Mouse (Mus musculus): ENCODE data around the gene Kxd1. TPM values are rescaled to one million over a fixed set of nuclear protein-coding genes. Genes with fewer than 3 reads are reported as not detected.

Kxd1 gene
- total and polyA plus RNA-seq, 2 experiments from 2014 or later = 36.3 to 53.1 TPM

- no peaks in the 10 kb centered on the region for H3K27me3 ChIP-seq (ENCODE audit: insufficient read depth, low read length)
- no peak overlapping the region for H3K9ac ChIP-seq (replicated peaks; ENCODE audit: low read length, poor library complexity, severe bottlenecking)
- ATAC-seq (ENCODE audit: low FRiP score) = no peak
- no peak overlapping the region for H3K27ac ChIP-seq (ENCODE audit: low read depth, low read length)
- H3K4me1 ChIP-seq (ENCODE audit: insufficient read depth, low read length) = peaks cover 3% of the 10 kb centered on the region; the same call in 1 of the 2 replicates
- 77% methylated on average over 5 of the region's 5 CpGs for WGBS
- TF ChIP-seq CTCF (IDR thresholded peaks at IDR 0.05) = no peak
- no peak overlapping the region for H3K4me3 ChIP-seq (ENCODE audit: low read depth, low read length)
- DNase-seq (ENCODE audit: low spot score) = no peak
- H3K9me3 ChIP-seq (ENCODE audit: low read length) = no peaks in the 10 kb centered on the region
- peaks cover 32% of the 10 kb centered on the region for H3K36me3 ChIP-seq (ENCODE audit: insufficient read depth, low read length)
- H3K4me2 ChIP-seq (ENCODE audit: low read depth, low read length, poor library complexity, severe bottlenecking) = no peak overlapping the region
These were observed 1.5 kb upstream of the Kxd1 start for GRCm38 (mm10) chr8:70529299-70529698.

DNA sequence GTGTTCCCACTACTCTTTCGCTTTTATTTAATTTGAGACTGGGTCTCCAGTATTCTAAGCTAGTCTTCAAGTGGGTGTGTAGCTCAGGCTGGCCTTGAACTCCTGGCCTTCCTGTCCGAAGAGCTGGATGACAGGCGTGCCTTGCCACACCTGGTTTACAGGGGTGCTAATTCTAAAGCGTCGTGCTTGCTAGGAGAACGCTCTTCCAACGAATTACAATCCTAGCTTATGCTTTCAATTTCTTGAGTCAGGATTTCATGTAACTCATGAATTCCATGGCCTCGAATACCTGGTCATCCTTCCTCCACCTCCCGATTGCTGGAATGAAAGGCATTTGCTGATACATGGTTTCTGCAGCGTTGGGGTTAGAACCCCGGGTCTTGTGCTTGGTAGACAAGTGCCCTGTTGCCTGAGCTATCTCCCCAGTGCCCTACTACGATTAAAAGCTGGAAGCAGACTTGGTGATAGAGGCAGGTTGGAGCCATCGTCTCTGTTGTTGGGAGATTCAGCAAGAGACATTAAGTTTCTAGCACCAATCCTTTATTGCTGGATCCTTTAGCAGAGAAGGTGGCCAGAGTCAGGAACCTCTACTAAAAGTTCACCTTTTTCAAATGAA, 534 bp upstream of the Kxd1 start:
- Histone ChIP-seq H3K36me3 (ENCODE audit: insufficient read depth, low read length) (peaks cover 26% of the 10 kb centered on the region), H3K9me3 (ENCODE audit: low read length) (no peaks in the 10 kb centered on the region), H3K27me3 (ENCODE audit: insufficient read depth, low read length) (no peaks in the 10 kb centered on the region), H3K4me1 (ENCODE audit: insufficient read depth, low read length) (peaks cover 6% of the 10 kb centered on the region; the same call in 1 of the 2 replicates), H3K9ac (replicated peaks; ENCODE audit: low read length, poor library complexity, severe bottlenecking) (peak overlapping the region; percentile 71), H3K4me3 (ENCODE audit: low read depth, low read length) (peak overlapping the region; percentile 70), H3K4me2 (ENCODE audit: low read depth, low read length, poor library complexity, severe bottlenecking) (peak overlapping the region; percentile 82), H3K27ac (ENCODE audit: low read depth, low read length) (peak overlapping the region; percentile 75)
- TF ChIP-seq CTCF (IDR thresholded peaks at IDR 0.05) = no peak
- 35% methylated on average over 13 of the region's 13 CpGs for WGBS
- DNase-seq (ENCODE audit: low spot score) = no peak
- no peak for ATAC-seq (ENCODE audit: low FRiP score)

DNA sequence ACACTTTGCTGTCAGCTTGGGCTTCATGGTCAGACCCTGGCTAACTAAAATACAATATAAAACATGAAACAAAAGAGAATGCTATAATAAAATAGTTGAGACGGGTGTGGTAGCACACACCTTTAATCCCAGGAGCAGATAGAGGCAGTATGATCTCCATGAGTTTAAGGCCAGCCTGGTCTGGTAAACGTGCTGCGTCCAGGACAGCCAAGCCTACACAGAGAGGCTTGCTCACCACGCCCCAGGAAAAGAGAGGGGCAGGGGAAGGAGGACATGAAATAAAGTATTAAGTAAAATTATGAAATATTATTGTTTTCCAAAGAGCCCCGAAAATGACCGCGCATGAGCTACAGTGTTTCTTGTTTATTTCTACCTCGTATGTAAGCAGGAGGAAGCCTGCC, 645 bp downstream of the Kxd1 start:
- no peak for TF ChIP-seq CTCF (IDR thresholded peaks at IDR 0.05)

GRCm38 (mm10) chr8:70522592-70523403, 5.0 kb downstream of the Kxd1 start:
- TF ChIP-seq CTCF (IDR thresholded peaks at IDR 0.05) = peak; percentile 85
- ATAC-seq (ENCODE audit: low FRiP score) = peak; percentile 85
- DNase-seq (ENCODE audit: low spot score) = peak; percentile 99
- peaks cover 14% of the 10 kb centered on the region for H3K36me3 ChIP-seq (ENCODE audit: insufficient read depth, low read length)
- H3K27ac ChIP-seq (ENCODE audit: low read depth, low read length) = peak overlapping the region; percentile 87
- no peaks in the 10 kb centered on the region for H3K9me3 ChIP-seq (ENCODE audit: low read length)
- H3K4me1 ChIP-seq (ENCODE audit: insufficient read depth, low read length) = 0 out of 2 replicates have a peak, but pooled peaks cover 3% of the 10 kb centered on the region
- H3K4me3 ChIP-seq (ENCODE audit: low read depth, low read length) = peak overlapping the region; percentile 73
- under 1% methylated on average over 50 of the region's 51 CpGs for WGBS
- H3K27me3 ChIP-seq (ENCODE audit: insufficient read depth, low read length) = no peaks in the 10 kb centered on the region
- peak overlapping the region; percentile 77 for H3K4me2 ChIP-seq (ENCODE audit: low read depth, low read length, poor library complexity, severe bottlenecking)
- peak overlapping the region; percentile 83 for H3K9ac ChIP-seq (replicated peaks; ENCODE audit: low read length, poor library complexity, severe bottlenecking)

More for the DNA sequence above, 645 bp downstream of the Kxd1 start:
- peak overlapping the region; percentile 70 for H3K4me3 ChIP-seq (ENCODE audit: low read depth, low read length)
- WGBS = under 1% methylated on average over 8 of the region's 8 CpGs
- no peaks in the 10 kb centered on the region for H3K27me3 ChIP-seq (ENCODE audit: insufficient read depth, low read length)
- peak overlapping the region; percentile 82 for H3K4me2 ChIP-seq (ENCODE audit: low read depth, low read length, poor library complexity, severe bottlenecking)
- H3K9ac ChIP-seq (replicated peaks; ENCODE audit: low read length, poor library complexity, severe bottlenecking) = peak overlapping the region; percentile 71
- peaks cover 6% of the 10 kb centered on the region; the same call in 1 of the 2 replicates for H3K4me1 ChIP-seq (ENCODE audit: insufficient read depth, low read length)
- H3K36me3 ChIP-seq (ENCODE audit: insufficient read depth, low read length) = peaks cover 18% of the 10 kb centered on the region
- H3K27ac ChIP-seq (ENCODE audit: low read depth, low read length) = peak overlapping the region; percentile 75
- no peaks in the 10 kb centered on the region for H3K9me3 ChIP-seq (ENCODE audit: low read length)
- no peak for ATAC-seq (ENCODE audit: low FRiP score)
- no peak for DNase-seq (ENCODE audit: low spot score)

DNA sequence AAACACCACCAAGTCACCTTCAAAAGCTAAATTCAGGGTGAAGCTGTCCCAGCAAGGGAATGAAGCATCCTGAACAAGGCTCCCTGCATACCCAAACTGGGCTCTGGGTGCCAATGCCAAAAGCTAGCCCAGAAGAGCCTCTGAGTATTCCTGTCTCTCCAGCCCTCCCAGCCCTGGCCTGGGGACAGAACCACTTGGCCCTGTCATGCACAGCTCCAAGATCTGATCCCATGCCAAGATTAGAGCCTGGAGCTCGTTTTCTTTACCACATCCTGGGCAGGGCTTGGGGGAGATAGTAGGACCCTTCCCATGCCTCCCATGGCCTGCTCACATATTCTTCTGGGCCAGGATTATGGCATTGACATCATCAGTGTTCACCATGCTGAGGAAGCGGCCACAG, 8.2 kb downstream of the Kxd1 start:
- H3K27me3 ChIP-seq (ENCODE audit: insufficient read depth, low read length) = no peaks in the 10 kb centered on the region
- 66% methylated on average over 2 of the region's 2 CpGs for WGBS
- ATAC-seq (ENCODE audit: low FRiP score) = no peak
- no peaks in the 10 kb centered on the region for H3K9me3 ChIP-seq (ENCODE audit: low read length)
- no peak for TF ChIP-seq CTCF (IDR thresholded peaks at IDR 0.05)
- H3K27ac ChIP-seq (ENCODE audit: low read depth, low read length) = no peak overlapping the region
- 0 out of 2 replicates have a peak, but pooled peaks cover 3% of the 10 kb centered on the region for H3K4me1 ChIP-seq (ENCODE audit: insufficient read depth, low read length)
- no peak for DNase-seq (ENCODE audit: low spot score)
- H3K9ac ChIP-seq (replicated peaks; ENCODE audit: low read length, poor library complexity, severe bottlenecking) = no peak overlapping the region
- H3K4me2 ChIP-seq (ENCODE audit: low read depth, low read length, poor library complexity, severe bottlenecking) = no peak overlapping the region
- peaks cover 22% of the 10 kb centered on the region for H3K36me3 ChIP-seq (ENCODE audit: insufficient read depth, low read length)
- no peak overlapping the region for H3K4me3 ChIP-seq (ENCODE audit: low read depth, low read length)

DNA sequence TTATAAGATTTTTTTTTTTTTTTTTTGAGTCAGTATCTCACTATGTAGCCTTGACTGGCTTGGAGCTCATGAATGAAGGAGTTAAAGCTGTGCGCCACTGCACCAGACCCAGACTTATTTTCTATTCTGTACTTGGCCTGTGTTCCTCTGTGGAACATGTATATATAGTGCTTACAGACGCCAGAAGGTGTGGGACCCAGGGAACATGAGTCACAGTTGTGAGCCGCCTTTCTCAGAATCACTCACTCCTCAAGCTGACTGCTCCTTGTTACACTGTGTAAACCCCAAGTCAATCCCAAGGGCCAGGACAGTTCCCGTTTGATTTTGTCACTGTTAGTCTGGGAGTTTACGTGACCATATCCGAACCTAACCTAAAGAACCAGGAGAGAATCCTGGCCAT, 8.7 kb downstream of the Kxd1 start:
- DNase-seq (ENCODE audit: low spot score) (no peak), ATAC-seq (ENCODE audit: low FRiP score) (no peak)
- H3K27ac ChIP-seq (ENCODE audit: low read depth, low read length) = no peak overlapping the region
- H3K27me3 ChIP-seq (ENCODE audit: insufficient read depth, low read length) = no peaks in the 10 kb centered on the region
- H3K4me1 ChIP-seq (ENCODE audit: insufficient read depth, low read length) = 0 out of 2 replicates have a peak, but pooled peaks cover 3% of the 10 kb centered on the region
- H3K9ac ChIP-seq (replicated peaks; ENCODE audit: low read length, poor library complexity, severe bottlenecking) = no peak overlapping the region
- no peaks in the 10 kb centered on the region for H3K9me3 ChIP-seq (ENCODE audit: low read length)
- H3K4me3 ChIP-seq (ENCODE audit: low read depth, low read length) = no peak overlapping the region
- peaks cover 22% of the 10 kb centered on the region for H3K36me3 ChIP-seq (ENCODE audit: insufficient read depth, low read length)
- 95% methylated on average over 6 of the region's 6 CpGs for WGBS
- no peak overlapping the region for H3K4me2 ChIP-seq (ENCODE audit: low read depth, low read length, poor library complexity, severe bottlenecking)
- no peak for TF ChIP-seq CTCF (IDR thresholded peaks at IDR 0.05)
